15 mouse cellular contexts compared by ENCODE assay signal in genomic region chr7:144545231-144545630, GRCm38 (mm10). TPM values are rescaled to one million over a fixed set of nuclear protein-coding genes. Genes with fewer than 3 reads are reported as not detected.
DNase-seq lines count a peak whose midpoint lies in the region; ATAC-seq and TF ChIP-seq lines count a peak whose summit lies in the region.
"Had no signal": no experiment of that assay in that cellular context is flagged by ENCODE, and none has a peak within 500 bp of the region (broad histone marks: within the 10 kb centered on the region; RNA-seq: fewer than 3 reads in every experiment).

No protein-coding gene starts in this region.

- no peak overlapping the region for H3K4me2 ChIP-seq in lung, postnatal 0 days (replicated peaks; ENCODE audit: low read depth, low read length)
- H3K4me2 ChIP-seq: embryonic facial prominence, embryonic 15.5 days; forebrain, embryonic 12.5 days; limb, embryonic 15.5 days; neural tube, embryonic 15.5 days had no signal

- intact Hi-C loops in gastrocnemius, adult 2 months (cut with DNase I): no loop called here
- intact Hi-C loops in heart, postnatal 25 days (cut with DNase I): no loop called here

- peak overlapping the region; percentile 91 for H3K27ac ChIP-seq in gastrocnemius, adult 2 months
- H3K27ac ChIP-seq in heart, embryonic 10.5 days: peak overlapping the region; percentile 69
- no peak overlapping the region for H3K27ac ChIP-seq in lung, postnatal 0 days (ENCODE audit: low read length)
- H3K27ac ChIP-seq: embryonic facial prominence, embryonic 15.5 days; forebrain, embryonic 12.5 days; limb, embryonic 15.5 days; neural tube, embryonic 15.5 days had no signal

- no peak for TF ChIP-seq CTCF in gastrocnemius, adult 2 months (IDR thresholded peaks at IDR 0.05)
- no peak for TF ChIP-seq CTCF in lung, postnatal 0 days (IDR thresholded peaks at IDR 0.05)

- DNase-seq in cerebellum, adult 9-10 months: peak; percentile 51
- no peak for DNase-seq in cerebellum, adult 11 months
- DNase-seq in gastrocnemius, adult 2 months: peak; percentile 85
- no peak for DNase-seq in heart, embryonic 10.5 days (ENCODE audit: low spot score)
- peak; percentile 36 for DNase-seq in heart, postnatal 25 days (ENCODE audit: low spot score)
- DNase-seq in lung, postnatal 0 days (ENCODE audit: low spot score): no peak
- no peak for DNase-seq in urinary bladder, postnatal 4 days (ENCODE audit: low spot score in 2 of 2)
- DNase-seq in layer of hippocampus, adult 18-20 months (ENCODE audit: low spot score in 2 of 2): no peak
- DNase-seq: lung, adult 18-20 months; right cerebral cortex, adult 18-20 months had no signal

- H3K9ac ChIP-seq in lung, postnatal 0 days (replicated peaks; ENCODE audit: low read depth): no peak overlapping the region
- H3K9ac ChIP-seq: embryonic facial prominence, embryonic 15.5 days; forebrain, embryonic 12.5 days; limb, embryonic 15.5 days; neural tube, embryonic 15.5 days had no signal

- TF ChIP-seq EP300 in lung, postnatal 0 days (IDR thresholded peaks at IDR 0.05): no peak

- H3K36me3 ChIP-seq in heart, embryonic 10.5 days: peaks cover 30% of the 10 kb centered on the region
- H3K36me3 ChIP-seq in lung, postnatal 0 days (ENCODE audit: insufficient read depth, low read length): no peaks in the 10 kb centered on the region; the same call in 1 of the 2 replicates

- H3K4me1 ChIP-seq in heart, embryonic 10.5 days: peaks cover 9% of the 10 kb centered on the region; the same call in 1 of the 2 replicates
- peaks cover 2% of the 10 kb centered on the region; the same call in 1 of the 2 replicates for H3K4me1 ChIP-seq in lung, postnatal 0 days (ENCODE audit: insufficient read depth, low read depth, low read length)
- H3K4me1 ChIP-seq: forebrain, embryonic 12.5 days; limb, embryonic 15.5 days had no signal

- no peaks in the 10 kb centered on the region for H3K27me3 ChIP-seq in heart, embryonic 10.5 days (ENCODE audit: insufficient read depth, poor library complexity, severe bottlenecking)
- H3K27me3 ChIP-seq in lung, postnatal 0 days (replicated peaks; ENCODE audit: insufficient read depth, low read length): no peaks in the 10 kb centered on the region
- H3K27me3 ChIP-seq: CH12.LX; embryonic facial prominence, embryonic 15.5 days; forebrain, embryonic 12.5 days; limb, embryonic 15.5 days; neural tube, embryonic 15.5 days had no signal

- peak overlapping the region; percentile 41 for H3K4me3 ChIP-seq in gastrocnemius, adult 2 months
- no peak overlapping the region for H3K4me3 ChIP-seq in heart, embryonic 10.5 days
- H3K4me3 ChIP-seq in lung, postnatal 0 days (ENCODE audit: low read depth, low read length): no peak overlapping the region
- H3K4me3 ChIP-seq: embryonic facial prominence, embryonic 15.5 days; forebrain, embryonic 12.5 days; limb, embryonic 15.5 days; neural tube, embryonic 15.5 days had no signal

- ATAC-seq in lung, postnatal 0 days: no peak

- WGBS in heart, embryonic 10.5 days: 61% methylated on average over 3 of the region's 3 CpGs
- WGBS in lung, postnatal 0 days: 79% methylated on average over 3 of the region's 3 CpGs

- no peaks in the 10 kb centered on the region for H3K9me3 ChIP-seq in heart, embryonic 10.5 days
- H3K9me3 ChIP-seq in lung, postnatal 0 days (ENCODE audit: low read length): no peaks in the 10 kb centered on the region
- H3K9me3 ChIP-seq: embryonic facial prominence, embryonic 15.5 days; forebrain, embryonic 12.5 days; limb, embryonic 15.5 days; neural tube, embryonic 15.5 days had no signal

RNA-seq across cellular contexts. Expression of gene Ppfia1, which starts 8.3 kb away (rescaled TPM):
- total RNA-seq in gastrocnemius, adult 2 months (2021): 10 to 100 TPM; 28.3 to 33.4 TPM
- 29.9 and 36.0 TPM in 2 replicates for polyA plus RNA-seq in heart, embryonic 10.5 days (2016; fragmentation: Nextera tagmentation; extraction: Ambion mirVana)
- 10 to 100 TPM; 40.3 to 47.7 TPM for total RNA-seq in heart, postnatal 25 days (2021)
- polyA plus RNA-seq in lung, postnatal 0 days (2015; fragmentation: Nextera tagmentation; extraction: Ambion mirVana): 19.7 and 22.0 TPM in 2 replicates
- total RNA-seq in layer of hippocampus, adult 18-20 months (2021): 10 to 100 TPM; 35.6 to 37.0 TPM

RNA-seq across cellular contexts. Expression of gene Fadd, which starts 37.0 kb away (rescaled TPM):
- total RNA-seq in gastrocnemius, adult 2 months (2021): 1 to 10 TPM; 1.6 to 2.6 TPM
- polyA plus RNA-seq in heart, embryonic 10.5 days (2016; fragmentation: Nextera tagmentation; extraction: Ambion mirVana): 11.8 and 12.7 TPM in 2 replicates
- 1 to 10 TPM; 8.2 to 8.6 TPM for total RNA-seq in heart, postnatal 25 days (2021)
- polyA plus RNA-seq in lung, postnatal 0 days (2015; fragmentation: Nextera tagmentation; extraction: Ambion mirVana): 7.4 and 8.1 TPM in 2 replicates
- total RNA-seq in layer of hippocampus, adult 18-20 months (2021): 1 to 10 TPM; 2.0 TPM

Comparison
In these comparisons a context has a peak if more than half of its experiments do, and no peak if none do; other contexts are left out.
1. DNase-seq: peak in cerebellum, adult 9-10 months (single experiment), gastrocnemius, adult 2 months (single experiment) and heart, postnatal 25 days (single experiment); none in cerebellum, adult 11 months (single experiment), heart, embryonic 10.5 days (single experiment), lung, postnatal 0 days (single experiment), urinary bladder, postnatal 4 days (0 of 2) and layer of hippocampus, adult 18-20 months (0 of 2).